Mouse (Mus musculus) ES-E14 (cell line): Measurements from ENCODE around the gene Spata5.

Experiments
- CHD2 ChIP-seq: IDR thresholded peaks from 2 replicates; pipeline ENCODE4 v1.6.1; 2014; ENCODE audit warnings: mild to moderate bottlenecking, low read depth, low read length, inconsistent platforms
- HCFC1 ChIP-seq: IDR thresholded peaks from 2 replicates; pipeline ENCODE4 v1.6.1; 2012; ENCODE audit warnings: low read length, inconsistent platforms, borderline replicate concordance; ENCODE audit not compliant: insufficient read depth
- ZC3H11A ChIP-seq: IDR thresholded peaks from 2 replicates; pipeline ENCODE4 v1.6.1; 2012; ENCODE audit warnings: low read depth, mild to moderate bottlenecking, inconsistent platforms, low read length, borderline replicate concordance

- TF ChIP-seq CHD2 = no peak
- TF ChIP-seq HCFC1 = no peak
- no peak for TF ChIP-seq ZC3H11A
Observed at GRCm38 (mm10) chr3:37477438-37478188, 57.9 kb downstream of the Spata5 start.
